In genomic region chr15:79038853-79039252, GRCm38 (mm10) we compare ENCODE assay signal across 8 mouse cellular contexts. TPM values are rescaled to one million over a fixed set of nuclear protein-coding genes. Genes with fewer than 3 reads are reported as not detected.
DNase-seq lines count a peak whose midpoint lies in the region; ATAC-seq and TF ChIP-seq lines count a peak whose summit lies in the region.

No protein-coding gene starts in this region.

- peaks cover 24 to 44% of the 10 kb centered on the region in 2 experiments for H3K36me3 ChIP-seq in CH12.LX (replicated peaks in 1 of 2; ENCODE audit: control insufficient read depth in 1 of 2, insufficient read depth in 1 of 2, low read length in 1 of 2)
- H3K36me3 ChIP-seq in embryonic facial prominence, embryonic 11.5 days (replicated peaks; ENCODE audit: control insufficient read depth, insufficient read depth, low read depth, low read length): no peaks in the 10 kb centered on the region

- peaks cover 20% of the 10 kb centered on the region for H3K27me3 ChIP-seq in CH12.LX (replicated peaks)
- H3K27me3 ChIP-seq in embryonic facial prominence, embryonic 11.5 days (ENCODE audit: control insufficient read depth, insufficient read depth, low read length): peaks cover 32% of the 10 kb centered on the region

- H3K9me3 ChIP-seq in CH12.LX (replicated peaks; ENCODE audit: low read length): peaks cover 6% of the 10 kb centered on the region
- H3K9me3 ChIP-seq in embryonic facial prominence, embryonic 11.5 days (replicated peaks; ENCODE audit: control insufficient read depth, low read length): no peaks in the 10 kb centered on the region

- H3K27ac ChIP-seq in CH12.LX (ENCODE audit: insufficient read depth, low read depth): no peak overlapping the region
- H3K27ac ChIP-seq in embryonic facial prominence, embryonic 11.5 days (replicated peaks; ENCODE audit: low read depth, low read length): no peak overlapping the region

- no peaks in the 10 kb centered on the region for H3K79me2 ChIP-seq in CH12.LX (replicated peaks; ENCODE audit: control insufficient read depth, extremely low read depth, insufficient read depth, poor library complexity, severe bottlenecking)

- no peak overlapping the region for H3K4me2 ChIP-seq in CH12.LX (ENCODE audit: insufficient read depth, low read depth, poor library complexity, severe bottlenecking)
- H3K4me2 ChIP-seq in embryonic facial prominence, embryonic 11.5 days (ENCODE audit: low read depth, low read length): no peak overlapping the region

- no peak overlapping the region for H3K9ac ChIP-seq in CH12.LX (ENCODE audit: insufficient read depth, low read depth)
- H3K9ac ChIP-seq in embryonic facial prominence, embryonic 11.5 days (replicated peaks; ENCODE audit: low read length): no peak overlapping the region

- 11% methylated on average over 6 of the region's 7 CpGs for WGBS in embryonic facial prominence, embryonic 11.5 days
- 11% methylated on average over 7 of the region's 7 CpGs for WGBS in large intestine, adult 2 months

- intact Hi-C loops in heart, postnatal 10 days (cut with DNase I): loop anchor here (1.0 to 2.0 kb wide), 2 partner anchors 32 to 110 kb away; no protein-coding TSS in a partner anchor

- DNase-seq in CH12.LX (ENCODE audit: extremely low read depth): peak; percentile 92
- peak; percentile 73 to 75 for DNase-seq in adrenal gland, adult 18-20 months (ENCODE audit: low spot score in 2 of 2)
- peak; percentile 70 for DNase-seq in embryonic facial prominence, embryonic 11.5 days (ENCODE audit: low spot score)
- peak; percentile 79 to 84 for DNase-seq in heart, postnatal 10 days
- DNase-seq in large intestine, adult 2 months (ENCODE audit: low read depth, low spot score): peak; percentile 83
- DNase-seq in lung, postnatal 10 days: peak; percentile 91
- DNase-seq in right cerebral cortex, postnatal 25 days: peak; percentile 51
- peak; percentile 74 to 78 for DNase-seq in urinary bladder, postnatal 4 days (ENCODE audit: low spot score in 2 of 2)

- peaks cover 18 to 42% of the 10 kb centered on the region in 2 experiments for H3K4me1 ChIP-seq in CH12.LX (ENCODE audit: control insufficient read depth in 1 of 2, insufficient read depth in 2 of 2)
- H3K4me1 ChIP-seq in embryonic facial prominence, embryonic 11.5 days (ENCODE audit: control insufficient read depth, insufficient read depth, low read length): peaks cover 4% of the 10 kb centered on the region

- TF ChIP-seq CTCF in CH12.LX (conservative IDR thresholded peaks at IDR 0.05 in 1 of 2, IDR thresholded peaks at IDR 0.05 in 1 of 2; ENCODE audit: low read depth in 2 of 2, low read length in 2 of 2): peak; percentile 71 to 100; a peak in 3 of 4 replicates

- dilution Hi-C loops in CH12.LX (cut with MboI; ENCODE audit: extremely low pct_ligation_motif_present, extremely low pct_unique_long_range_greater_than_20kb, low sequenced_read_pairs): no loop called here

- H3K4me3 ChIP-seq in CH12.LX (replicated peaks in 1 of 3; ENCODE audit: low read depth in 2 of 3, low read length in 2 of 3, poor library complexity in 1 of 3): no peak overlapping the region
- H3K4me3 ChIP-seq in embryonic facial prominence, embryonic 11.5 days (ENCODE audit: low read depth, low read length): no peak overlapping the region

- peak; percentile 86 for TF ChIP-seq RAD21 in CH12.LX (IDR thresholded peaks at IDR 0.05; ENCODE audit: low read depth, low read length)

- in situ Hi-C loops in CH12.LX (cut with MboI; ENCODE audit: low pct_ligation_motif_present, low pct_unique_long_range_greater_than_20kb, low sequenced_read_pairs): loop anchor here (5.0 kb wide), 1 partner anchor 33 kb away; no protein-coding TSS in a partner anchor

- no peak for TF ChIP-seq EP300 in CH12.LX (IDR thresholded peaks at IDR 0.05; ENCODE audit: low read length)

- peak; percentile 42; the same call in 1 of the 2 replicates for ATAC-seq in embryonic facial prominence, embryonic 11.5 days (replicated peaks; ENCODE audit: insufficient number of reproducible peaks, low FRiP score, low TSS enrichment, low read depth)

- peak; percentile 33; the same call in 1 of the 2 replicates for TF ChIP-seq POLR2A in CH12.LX (IDR thresholded peaks at IDR 0.05; ENCODE audit: low read depth, low read length)

TF ChIP-seq in CH12.LX, 34 proteins besides CTCF, POLR2A, EP300 and RAD21 (continues in another document):
- TF ChIP-seq ELF1 (IDR thresholded peaks at IDR 0.05; ENCODE audit: low read depth, low read length) (peak; percentile 48; the same call in 1 of the 2 replicates), IRF4 (IDR thresholded peaks at IDR 0.05; ENCODE audit: low read depth, low read length) (peak; percentile 74; the same call in 1 of the 2 replicates), SIN3A (IDR thresholded peaks at IDR 0.05; ENCODE audit: low read length) (peak; percentile 74; the same call in 1 of the 2 replicates), MAX (IDR thresholded peaks at IDR 0.05; ENCODE audit: low read length) (peak; percentile 74; the same call in 1 of the 2 replicates), ZKSCAN1 (IDR thresholded peaks at IDR 0.05; ENCODE audit: borderline replicate concordance, low read depth, low read length) (no peak), BHLHE40 (IDR thresholded peaks at IDR 0.05; ENCODE audit: low read depth, low read length) (0 out of 2 replicates have a peak, but pooled peaks have one; percentile 22), NELFE (IDR thresholded peaks at IDR 0.05; ENCODE audit: low read depth, low read length) (peak; percentile 76; the same call in 1 of the 2 replicates), ETS1 (conservative IDR thresholded peaks at IDR 0.05; ENCODE audit: low read depth, low read length) (no peak), CHD1 (IDR thresholded peaks at IDR 0.05; ENCODE audit: low read depth, low read length) (no peak), HCFC1 (IDR thresholded peaks at IDR 0.05; ENCODE audit: low read depth, low read length) (no peak; the same call in 1 of the 2 replicates), USF2 (conservative IDR thresholded peaks at IDR 0.05; ENCODE audit: low read depth, low read length) (no peak), KAT2A (IDR thresholded peaks at IDR 0.05; ENCODE audit: insufficient replicate concordance, low read length) (no peak), PAX5 (IDR thresholded peaks at IDR 0.05; ENCODE audit: low read length) (no peak), JUN (IDR thresholded peaks at IDR 0.05; ENCODE audit: insufficient read depth, low read depth, low read length) (no peak), ZMIZ1 (IDR thresholded peaks at IDR 0.05; ENCODE audit: low read depth, low read length) (no peak), MAZ (IDR thresholded peaks at IDR 0.05; ENCODE audit: low read depth, low read length) (peak; percentile 65; the same call in 1 of the 2 replicates), ZNF384 (IDR thresholded peaks at IDR 0.05; ENCODE audit: low read depth, low read length) (peak; percentile 49), GABPA (IDR thresholded peaks at IDR 0.05; ENCODE audit: insufficient replicate concordance, low read depth, low read length) (no peak), ZC3H11A (IDR thresholded peaks at IDR 0.05; ENCODE audit: low read depth, low read length) (0 out of 2 replicates have a peak, but pooled peaks have one; percentile 46), SMC3 (IDR thresholded peaks at IDR 0.05; ENCODE audit: low read depth, low read length) (peak; percentile 91), UBTF (IDR thresholded peaks at IDR 0.05; ENCODE audit: low read depth, low read length) (no peak), TBP (conservative IDR thresholded peaks at IDR 0.05; ENCODE audit: low read depth, low read length) (no peak), MEF2A (IDR thresholded peaks at IDR 0.05; ENCODE audit: borderline replicate concordance, low read depth, low read length) (peak; percentile 63; the same call in 1 of the 2 replicates), JUND (conservative IDR thresholded peaks at IDR 0.05; ENCODE audit: low read depth, low read length) (no peak), MYC (IDR thresholded peaks at IDR 0.05; ENCODE audit: low read depth, low read length) (peak; percentile 78; the same call in 1 of the 2 replicates), E2F4 (IDR thresholded peaks at IDR 0.05; ENCODE audit: insufficient replicate concordance, low read depth, low read length) (no peak)

RNA-seq across cellular contexts. Expression of gene Galr3, which starts 2.8 kb away (rescaled TPM):
- total RNA-seq in CH12.LX (2012; rRNA removed) (1.6 TPM in 2 replicates), CH12.LX (2014; rRNA removed) (0.70 and 0.90 TPM in 2 replicates)
- polyA plus RNA-seq in CH12.LX (2012; ENCODE audit: insufficient read length, low read depth): 0.75 and 1.2 TPM in 2 replicates
- under 1 TPM in 1 of 2 experiments, not detected in 1; 0.27 TPM for total RNA-seq in adrenal gland, adult 18-20 months (2021)
- 0.18 TPM in 1 of 2 replicates, not detected in the other for polyA plus RNA-seq in embryonic facial prominence, embryonic 11.5 days (2014; fragmentation: Nextera tagmentation; extraction: Ambion mirVana)
- not detected for total RNA-seq in heart, postnatal 10 days (2021)
- 0.33 and 1.0 TPM in 2 replicates for polyA plus RNA-seq in large intestine, adult 2 months (2012; rRNA removed)

RNA-seq across cellular contexts. Expression of gene H1f0, which starts 10.6 kb away (rescaled TPM):
- total RNA-seq in CH12.LX (2012; rRNA removed) (70.6 and 100 TPM in 2 replicates), CH12.LX (2014; rRNA removed) (15.9 TPM in 2 replicates)
- polyA plus RNA-seq in CH12.LX (2012; ENCODE audit: insufficient read length, low read depth): 11.9 and 12.5 TPM in 2 replicates
- total RNA-seq in adrenal gland, adult 18-20 months (2021): 100 to 1,000 TPM in 1 of 2 experiments, 10 to 100 TPM in 1; 86.2 to 101 TPM
- 315 and 326 TPM in 2 replicates for polyA plus RNA-seq in embryonic facial prominence, embryonic 11.5 days (2014; fragmentation: Nextera tagmentation; extraction: Ambion mirVana)
- total RNA-seq in heart, postnatal 10 days (2021): 100 to 1,000 TPM; 208 to 227 TPM
- polyA plus RNA-seq in large intestine, adult 2 months (2012; rRNA removed): 96.0 and 140 TPM in 2 replicates

RNA-seq across cellular contexts. Expression of gene Ankrd54, which starts 23.8 kb away (rescaled TPM):
- total RNA-seq in CH12.LX (2012; rRNA removed): 37.1 and 38.6 TPM in 2 replicates
- total RNA-seq in CH12.LX (2014; rRNA removed): 23.1 and 26.4 TPM in 2 replicates
- 21.8 and 22.8 TPM in 2 replicates for polyA plus RNA-seq in CH12.LX (2012; ENCODE audit: insufficient read length, low read depth)
- 10 to 100 TPM; 23.9 to 26.5 TPM for total RNA-seq in adrenal gland, adult 18-20 months (2021)
- 42.8 and 56.2 TPM in 2 replicates for polyA plus RNA-seq in embryonic facial prominence, embryonic 11.5 days (2014; fragmentation: Nextera tagmentation; extraction: Ambion mirVana)
- total RNA-seq in heart, postnatal 10 days (2021): 10 to 100 TPM in 1 of 2 experiments, 1 to 10 TPM in 1; 9.1 to 10.7 TPM
- polyA plus RNA-seq in large intestine, adult 2 months (2012; rRNA removed): 50.8 and 60.9 TPM in 2 replicates

RNA-seq across cellular contexts. Expression of gene Eif3l, which starts 36.1 kb away (rescaled TPM):
- 323 and 347 TPM in 2 replicates for total RNA-seq in CH12.LX (2012; rRNA removed)
- 379 and 392 TPM in 2 replicates for total RNA-seq in CH12.LX (2014; rRNA removed)
- 303 and 306 TPM in 2 replicates for polyA plus RNA-seq in CH12.LX (2012; ENCODE audit: insufficient read length, low read depth)
- 100 to 1,000 TPM; 136 to 139 TPM for total RNA-seq in adrenal gland, adult 18-20 months (2021)
- polyA plus RNA-seq in embryonic facial prominence, embryonic 11.5 days (2014; fragmentation: Nextera tagmentation; extraction: Ambion mirVana): 286 and 292 TPM in 2 replicates
- total RNA-seq in heart, postnatal 10 days (2021): 10 to 100 TPM; 94.5 to 95.7 TPM
- 135 and 171 TPM in 2 replicates for polyA plus RNA-seq in large intestine, adult 2 months (2012; rRNA removed)
